Mouse (Mus musculus): Measurements from ENCODE around the gene 1700019D03Rik.

1700019D03Rik gene

GRCm38 (mm10) chr1:53020079-53020478, at the start of gene 1700019D03Rik:
Gene 1700019D03Rik, minus strand, starts transcription at chr1:53020179.
- no peak for DNase-seq (ENCODE audit: low spot score)

- no peak for DNase-seq (ENCODE audit: low spot score)
Observed at GRCm38 (mm10) chr1:53063921-53064320, 43.9 kb upstream of the 1700019D03Rik start.

- DNase-seq (ENCODE audit: low spot score), result no peak
Observed at GRCm38 (mm10) chr1:53061871-53062608, 42.1 kb upstream of the 1700019D03Rik start.

GRCm38 (mm10) chr1:53061340-53061739, 41.4 kb upstream of the 1700019D03Rik start, which contains the start of gene Mstn:
Gene Mstn, plus strand, starts transcription at chr1:53061640.
- DNase-seq (ENCODE audit: low spot score), result no peak

- DNase-seq (ENCODE audit: low spot score), result no peak
Observed at GRCm38 (mm10) chr1:53060499-53060898, 40.5 kb upstream of the 1700019D03Rik start.

GRCm38 (mm10) chr1:53059106-53059505, 39.1 kb upstream of the 1700019D03Rik start:
- no peak for DNase-seq (ENCODE audit: low spot score)

- DNase-seq (ENCODE audit: low spot score), result peak; percentile 71
Observed at GRCm38 (mm10) chr1:53053087-53054022, 33.4 kb upstream of the 1700019D03Rik start.

GRCm38 (mm10) chr1:53049763-53050427, 29.9 kb upstream of the 1700019D03Rik start:
- DNase-seq (ENCODE audit: low spot score), result no peak

- DNase-seq (ENCODE audit: low spot score), result no peak
Observed at GRCm38 (mm10) chr1:53037443-53037871, 17.5 kb upstream of the 1700019D03Rik start.

- DNase-seq (ENCODE audit: low spot score), result peak; percentile 37
Observed at GRCm38 (mm10) chr1:53032550-53032949, 12.6 kb upstream of the 1700019D03Rik start.

- no peak for DNase-seq (ENCODE audit: low spot score)
Observed at GRCm38 (mm10) chr1:53018746-53019505, 1.1 kb downstream of the 1700019D03Rik start.

- no peak for DNase-seq (ENCODE audit: low spot score)
Observed at GRCm38 (mm10) chr1:53015606-53016005, 4.4 kb downstream of the 1700019D03Rik start.

- no peak for DNase-seq (ENCODE audit: low spot score)
Observed at GRCm38 (mm10) chr1:53014716-53015115, 5.3 kb downstream of the 1700019D03Rik start.

- no peak for DNase-seq (ENCODE audit: low spot score)
Observed at GRCm38 (mm10) chr1:52986692-52987091, 33.3 kb downstream of the 1700019D03Rik start.

GRCm38 (mm10) chr1:52973198-52973597, 46.8 kb downstream of the 1700019D03Rik start:
- DNase-seq (ENCODE audit: low spot score), result no peak

GRCm38 (mm10) chr1:52971881-52972503, 48.0 kb downstream of the 1700019D03Rik start:
- peak; percentile 7 for DNase-seq (ENCODE audit: low spot score)

- DNase-seq (ENCODE audit: low spot score), result no peak
Observed at GRCm38 (mm10) chr1:52964581-52964980, 55.4 kb downstream of the 1700019D03Rik start.

GRCm38 (mm10) chr1:52963097-52963496, 56.9 kb downstream of the 1700019D03Rik start:
- DNase-seq (ENCODE audit: low spot score), result no peak

GRCm38 (mm10) chr1:52960191-52960590, 59.8 kb downstream of the 1700019D03Rik start:
- no peak for DNase-seq (ENCODE audit: low spot score)

- DNase-seq (ENCODE audit: low spot score), result no peak
Observed at GRCm38 (mm10) chr1:52956746-52957145, 63.2 kb downstream of the 1700019D03Rik start.

GRCm38 (mm10) chr1:52955102-52955501, 64.9 kb downstream of the 1700019D03Rik start:
- peak; percentile 72 for DNase-seq (ENCODE audit: low spot score)

Measured in adipocyte (in vitro differentiated cells).